Mouse (Mus musculus): ENCODE results near the gene Ajap1. TPM values are rescaled to one million over a fixed set of nuclear protein-coding genes. Genes with fewer than 3 reads are reported as not detected.

Gene Ajap1
- polyA plus RNA-seq, 1 experiment from 2014 or later = 0.17 TPM

DNA sequence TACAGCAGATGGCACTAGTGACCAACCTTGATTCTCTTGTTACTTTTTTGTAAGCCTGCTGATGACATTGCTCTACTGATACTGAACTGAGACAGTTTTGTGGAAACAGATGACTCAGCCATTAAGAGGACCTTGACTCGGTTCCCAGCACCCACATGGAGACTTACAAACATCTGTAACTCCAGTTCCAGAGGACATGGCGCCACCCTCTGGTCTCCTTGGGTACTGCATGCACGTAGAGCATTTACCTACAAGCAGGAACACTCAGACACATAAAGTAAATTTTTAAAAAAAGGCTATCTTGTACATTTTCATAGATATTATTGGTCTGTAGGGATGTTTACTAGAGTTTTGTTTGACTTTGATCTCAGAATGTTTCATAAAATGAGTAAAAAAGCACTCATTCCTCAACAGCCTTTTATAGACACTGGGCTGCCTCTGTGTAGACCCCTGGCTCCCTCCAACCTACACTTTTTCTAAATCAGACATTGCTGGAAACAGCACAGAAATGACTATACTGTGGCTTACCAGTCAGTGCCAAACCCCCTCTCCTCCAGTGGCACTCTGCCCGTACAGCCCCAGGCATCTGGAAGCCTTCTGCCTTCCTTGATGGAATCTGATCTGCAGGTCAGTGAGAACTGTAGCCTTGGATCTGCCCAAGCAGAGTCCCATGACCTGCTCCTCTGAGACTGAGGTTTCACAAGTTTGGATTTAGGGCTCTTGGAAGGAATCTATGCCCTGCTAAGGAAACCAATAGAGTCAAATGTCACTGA lies 8.9 kb downstream of the Ajap1 start:
- Histone ChIP-seq H3K4me1 (ENCODE audit: control insufficient read depth, insufficient read depth, low read length) (no peaks in the 10 kb centered on the region), H3K4me3 (ENCODE audit: low read depth, low read length) (no peak overlapping the region), H3K4me2 (no peak overlapping the region), H3K36me3 (ENCODE audit: control insufficient read depth, insufficient read depth, low read length) (no peaks in the 10 kb centered on the region), H3K27me3 (ENCODE audit: control insufficient read depth, insufficient read depth, low read length) (peaks cover 17% of the 10 kb centered on the region), H3K27ac (ENCODE audit: low read depth, low read length) (no peak overlapping the region), H3K9me3 (replicated peaks; ENCODE audit: control insufficient read depth, low read length) (peaks cover 5% of the 10 kb centered on the region), H3K9ac (ENCODE audit: low read depth, low read length) (no peak overlapping the region)
- 70% methylated on average over 4 of the region's 4 CpGs for WGBS (ENCODE audit: insufficient replicate concordance)
- ATAC-seq (replicated peaks; ENCODE audit: insufficient number of reproducible peaks, low FRiP score, low TSS enrichment) = no peak

DNA sequence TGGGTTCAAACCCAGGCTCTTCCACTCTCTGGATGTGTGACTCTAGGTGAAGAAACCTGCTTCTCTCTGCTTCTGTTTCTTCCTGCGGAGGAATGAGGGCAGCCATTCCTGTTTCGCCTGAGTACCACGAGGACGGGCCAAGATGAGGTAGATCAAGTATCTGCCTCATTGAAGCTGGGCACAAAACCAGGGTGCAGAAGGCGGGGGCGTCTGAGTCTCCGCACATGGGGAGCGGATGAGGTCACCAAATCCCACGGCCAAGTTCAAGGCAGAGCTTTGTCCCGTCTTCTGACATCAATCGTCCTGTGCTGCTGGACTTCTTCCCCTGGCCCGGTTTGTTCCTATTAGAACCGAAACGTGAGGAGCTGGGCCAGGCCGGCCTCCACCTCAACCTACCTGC lies 12.9 kb downstream of the Ajap1 start:
- Histone ChIP-seq H3K4me1 (ENCODE audit: control insufficient read depth, insufficient read depth, low read length) (no peaks in the 10 kb centered on the region), H3K4me3 (ENCODE audit: low read depth, low read length) (no peak overlapping the region), H3K4me2 (no peak overlapping the region), H3K9ac (ENCODE audit: low read depth, low read length) (no peak overlapping the region), H3K9me3 (replicated peaks; ENCODE audit: control insufficient read depth, low read length) (peaks cover 5% of the 10 kb centered on the region), H3K27me3 (ENCODE audit: control insufficient read depth, insufficient read depth, low read length) (no peaks in the 10 kb centered on the region), H3K36me3 (ENCODE audit: control insufficient read depth, insufficient read depth, low read length) (no peaks in the 10 kb centered on the region), H3K27ac (ENCODE audit: low read depth, low read length) (no peak overlapping the region)
- no peak for ATAC-seq (replicated peaks; ENCODE audit: insufficient number of reproducible peaks, low FRiP score, low TSS enrichment)
- WGBS (ENCODE audit: insufficient replicate concordance) = 80% methylated on average over 15 of the region's 15 CpGs

DNA sequence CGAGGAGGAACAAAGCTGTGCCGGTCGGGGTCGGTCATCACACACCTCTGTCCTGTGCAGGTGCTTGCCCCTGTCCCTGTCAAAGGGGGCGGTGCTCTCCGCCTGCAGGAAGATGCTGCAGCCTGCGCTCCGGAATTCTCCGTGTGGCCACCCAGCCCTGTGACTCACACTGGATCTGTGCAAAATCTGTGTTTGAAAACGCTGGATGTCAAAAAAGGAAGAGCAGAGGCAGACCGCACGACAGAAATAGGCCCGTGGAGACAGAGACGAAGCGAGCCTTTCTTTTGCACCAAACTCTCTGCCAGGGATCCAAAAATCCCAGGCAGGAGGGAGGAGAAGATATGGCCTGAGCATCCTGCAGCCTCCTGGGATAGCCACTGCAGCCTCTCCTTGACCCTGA lies 22.7 kb downstream of the Ajap1 start:
- Histone ChIP-seq H3K36me3 (ENCODE audit: control insufficient read depth, insufficient read depth, low read length) (no peaks in the 10 kb centered on the region), H3K4me3 (ENCODE audit: low read depth, low read length) (no peak overlapping the region), H3K27ac (ENCODE audit: low read depth, low read length) (no peak overlapping the region), H3K4me2 (no peak overlapping the region), H3K4me1 (ENCODE audit: control insufficient read depth, insufficient read depth, low read length) (no peaks in the 10 kb centered on the region), H3K9me3 (replicated peaks; ENCODE audit: control insufficient read depth, low read length) (no peaks in the 10 kb centered on the region), H3K27me3 (ENCODE audit: control insufficient read depth, insufficient read depth, low read length) (no peaks in the 10 kb centered on the region), H3K9ac (ENCODE audit: low read depth, low read length) (no peak overlapping the region)
- 83% methylated on average over 15 of the region's 15 CpGs for WGBS (ENCODE audit: insufficient replicate concordance)
- no peak for ATAC-seq (replicated peaks; ENCODE audit: insufficient number of reproducible peaks, low FRiP score, low TSS enrichment)

DNA sequence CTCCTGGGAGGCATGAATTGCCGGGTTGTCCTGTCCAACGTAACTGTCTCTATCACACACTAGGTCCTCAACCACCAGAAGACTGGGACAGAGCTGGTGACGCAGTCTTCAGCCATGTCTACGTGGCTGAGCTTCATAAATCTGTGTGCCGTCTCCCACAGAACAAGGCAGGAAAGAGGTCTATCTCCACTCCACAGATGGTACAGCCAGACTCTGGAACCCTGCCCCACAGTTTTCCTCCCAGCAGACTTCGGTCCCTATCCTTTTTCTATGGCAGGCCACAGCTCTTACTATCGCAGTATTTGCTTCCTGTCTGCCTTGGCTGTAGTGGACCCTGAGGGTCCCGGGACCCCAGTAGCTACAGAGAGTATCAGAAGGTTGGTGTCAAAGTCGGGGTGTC lies 23.1 kb downstream of the Ajap1 start:
- Histone ChIP-seq H3K4me1 (ENCODE audit: control insufficient read depth, insufficient read depth, low read length) (no peaks in the 10 kb centered on the region), H3K9me3 (replicated peaks; ENCODE audit: control insufficient read depth, low read length) (no peaks in the 10 kb centered on the region), H3K36me3 (ENCODE audit: control insufficient read depth, insufficient read depth, low read length) (no peaks in the 10 kb centered on the region), H3K27me3 (ENCODE audit: control insufficient read depth, insufficient read depth, low read length) (no peaks in the 10 kb centered on the region), H3K4me2 (no peak overlapping the region), H3K27ac (ENCODE audit: low read depth, low read length) (no peak overlapping the region), H3K9ac (ENCODE audit: low read depth, low read length) (no peak overlapping the region), H3K4me3 (ENCODE audit: low read depth, low read length) (no peak overlapping the region)
- ATAC-seq (replicated peaks; ENCODE audit: insufficient number of reproducible peaks, low FRiP score, low TSS enrichment) = no peak
- WGBS (ENCODE audit: insufficient replicate concordance) = 84% methylated on average over 9 of the region's 9 CpGs

DNA sequence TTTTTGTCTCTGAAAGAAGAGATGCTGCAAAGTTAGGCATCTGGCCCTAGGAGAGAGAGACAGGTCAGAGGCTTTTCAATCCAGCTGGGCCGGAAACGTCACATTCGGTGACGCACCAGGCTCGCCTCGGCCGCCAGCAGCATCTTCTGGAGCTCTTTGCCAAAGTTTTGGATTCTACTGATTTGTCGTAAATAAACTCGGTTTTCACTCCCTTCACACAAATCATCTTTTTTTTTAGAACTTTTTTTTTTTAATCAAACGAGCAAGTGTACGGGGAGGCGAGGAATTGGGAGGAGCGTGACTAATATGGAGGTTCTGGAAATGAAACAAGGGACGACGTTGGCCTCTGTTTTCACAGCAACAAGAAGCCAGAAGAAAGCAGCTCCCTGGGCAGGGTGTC lies 23.8 kb downstream of the Ajap1 start:
- no peak overlapping the region for H3K9ac ChIP-seq (ENCODE audit: low read depth, low read length)
- WGBS (ENCODE audit: insufficient replicate concordance) = 87% methylated on average over 15 of the region's 15 CpGs
- no peaks in the 10 kb centered on the region for H3K36me3 ChIP-seq (ENCODE audit: control insufficient read depth, insufficient read depth, low read length)
- ATAC-seq (replicated peaks; ENCODE audit: insufficient number of reproducible peaks, low FRiP score, low TSS enrichment) = no peak
- H3K27me3 ChIP-seq (ENCODE audit: control insufficient read depth, insufficient read depth, low read length) = no peaks in the 10 kb centered on the region
- H3K4me2 ChIP-seq = no peak overlapping the region
- H3K9me3 ChIP-seq (replicated peaks; ENCODE audit: control insufficient read depth, low read length) = no peaks in the 10 kb centered on the region
- no peaks in the 10 kb centered on the region for H3K4me1 ChIP-seq (ENCODE audit: control insufficient read depth, insufficient read depth, low read length)
- H3K27ac ChIP-seq (ENCODE audit: low read depth, low read length) = no peak overlapping the region
- no peak overlapping the region for H3K4me3 ChIP-seq (ENCODE audit: low read depth, low read length)

DNA sequence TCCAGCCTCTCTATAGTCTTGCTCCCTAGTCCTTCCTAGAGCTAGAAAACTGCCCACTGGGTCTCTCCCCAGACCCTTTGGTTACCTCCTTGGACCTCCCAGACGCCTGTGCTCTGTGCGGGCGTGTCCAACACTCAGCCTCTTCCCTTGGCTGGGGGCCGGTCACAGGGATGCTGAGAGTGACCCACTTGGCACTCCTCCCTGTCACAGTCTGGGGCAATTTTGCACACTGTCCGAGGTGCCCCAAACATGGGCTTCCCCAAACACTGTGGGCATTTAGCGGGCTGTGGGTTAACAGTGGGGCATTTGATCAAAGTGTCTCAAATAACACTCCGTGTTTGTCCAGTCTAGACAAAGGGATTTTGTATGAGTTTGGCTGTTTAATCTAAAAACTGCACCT lies 29.1 kb downstream of the Ajap1 start:
- Histone ChIP-seq H3K36me3 (ENCODE audit: control insufficient read depth, insufficient read depth, low read length) (no peaks in the 10 kb centered on the region), H3K9ac (ENCODE audit: low read depth, low read length) (no peak overlapping the region), H3K4me1 (ENCODE audit: control insufficient read depth, insufficient read depth, low read length) (no peaks in the 10 kb centered on the region), H3K27ac (ENCODE audit: low read depth, low read length) (no peak overlapping the region), H3K9me3 (replicated peaks; ENCODE audit: control insufficient read depth, low read length) (no peaks in the 10 kb centered on the region), H3K4me3 (ENCODE audit: low read depth, low read length) (no peak overlapping the region), H3K27me3 (ENCODE audit: control insufficient read depth, insufficient read depth, low read length) (no peaks in the 10 kb centered on the region), H3K4me2 (no peak overlapping the region)
- no peak for ATAC-seq (replicated peaks; ENCODE audit: insufficient number of reproducible peaks, low FRiP score, low TSS enrichment)
- WGBS (ENCODE audit: insufficient replicate concordance) = 80% methylated on average over 7 of the region's 7 CpGs

DNA sequence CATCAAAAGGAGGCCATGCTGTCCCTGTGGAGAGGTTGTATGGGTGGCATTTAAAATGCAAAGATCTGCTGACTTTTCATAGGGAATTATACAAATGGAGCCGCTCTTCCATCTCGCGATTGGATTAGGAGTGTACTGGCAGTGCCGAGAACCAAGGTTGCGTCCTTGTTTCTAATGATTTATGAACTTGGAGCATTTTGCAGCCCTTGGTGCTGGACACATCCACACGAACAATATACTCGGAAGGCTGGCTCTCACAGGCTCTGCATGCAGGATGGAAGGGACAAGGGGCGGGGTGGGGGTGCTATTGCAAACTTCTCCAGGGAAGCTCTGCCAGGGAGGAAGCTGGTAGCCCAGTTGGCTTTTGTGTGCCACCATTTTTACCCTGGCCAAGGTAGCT lies 31.1 kb downstream of the Ajap1 start:
- 0 out of 2 replicates have a peak, but pooled peaks cover 3% of the 10 kb centered on the region for H3K27me3 ChIP-seq (ENCODE audit: control insufficient read depth, insufficient read depth, low read length)
- H3K27ac ChIP-seq (ENCODE audit: low read depth, low read length) = no peak overlapping the region
- H3K4me2 ChIP-seq = no peak overlapping the region
- 83% methylated on average over 8 of the region's 8 CpGs for WGBS (ENCODE audit: insufficient replicate concordance)
- no peaks in the 10 kb centered on the region for H3K9me3 ChIP-seq (replicated peaks; ENCODE audit: control insufficient read depth, low read length)
- no peaks in the 10 kb centered on the region for H3K36me3 ChIP-seq (ENCODE audit: control insufficient read depth, insufficient read depth, low read length)
- no peak for ATAC-seq (replicated peaks; ENCODE audit: insufficient number of reproducible peaks, low FRiP score, low TSS enrichment)
- no peak overlapping the region for H3K4me3 ChIP-seq (ENCODE audit: low read depth, low read length)
- no peak overlapping the region for H3K9ac ChIP-seq (ENCODE audit: low read depth, low read length)
- H3K4me1 ChIP-seq (ENCODE audit: control insufficient read depth, insufficient read depth, low read length) = no peaks in the 10 kb centered on the region

DNA sequence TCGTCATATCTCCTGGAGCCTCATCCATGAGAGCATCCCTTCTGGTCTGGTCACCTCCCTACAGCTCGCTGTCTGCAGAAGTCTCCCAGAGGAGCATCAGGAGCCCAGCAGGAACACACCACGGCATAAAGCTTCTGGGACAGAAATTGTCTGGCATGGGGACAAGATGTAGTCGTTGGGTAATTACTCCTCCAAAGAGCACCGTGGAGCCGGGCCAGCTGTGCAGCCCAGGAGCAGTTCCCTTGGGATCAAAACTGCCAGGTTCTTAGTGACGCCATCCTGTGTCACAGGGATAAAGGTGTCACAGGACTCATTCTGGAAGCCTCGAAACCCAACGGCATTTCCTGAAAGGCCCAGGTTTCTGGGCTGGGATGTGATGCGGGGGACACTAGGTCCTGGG lies 40.1 kb downstream of the Ajap1 start:
- 80% methylated on average over 10 of the region's 10 CpGs for WGBS (ENCODE audit: insufficient replicate concordance)
- Histone ChIP-seq H3K9me3 (replicated peaks; ENCODE audit: control insufficient read depth, low read length) (no peaks in the 10 kb centered on the region), H3K27ac (ENCODE audit: low read depth, low read length) (no peak overlapping the region), H3K36me3 (ENCODE audit: control insufficient read depth, insufficient read depth, low read length) (no peaks in the 10 kb centered on the region), H3K4me1 (ENCODE audit: control insufficient read depth, insufficient read depth, low read length) (no peaks in the 10 kb centered on the region), H3K4me3 (ENCODE audit: low read depth, low read length) (no peak overlapping the region), H3K27me3 (ENCODE audit: control insufficient read depth, insufficient read depth, low read length) (0 out of 2 replicates have a peak, but pooled peaks cover 1% of the 10 kb centered on the region), H3K4me2 (no peak overlapping the region), H3K9ac (ENCODE audit: low read depth, low read length) (no peak overlapping the region)
- no peak for ATAC-seq (replicated peaks; ENCODE audit: insufficient number of reproducible peaks, low FRiP score, low TSS enrichment)

DNA sequence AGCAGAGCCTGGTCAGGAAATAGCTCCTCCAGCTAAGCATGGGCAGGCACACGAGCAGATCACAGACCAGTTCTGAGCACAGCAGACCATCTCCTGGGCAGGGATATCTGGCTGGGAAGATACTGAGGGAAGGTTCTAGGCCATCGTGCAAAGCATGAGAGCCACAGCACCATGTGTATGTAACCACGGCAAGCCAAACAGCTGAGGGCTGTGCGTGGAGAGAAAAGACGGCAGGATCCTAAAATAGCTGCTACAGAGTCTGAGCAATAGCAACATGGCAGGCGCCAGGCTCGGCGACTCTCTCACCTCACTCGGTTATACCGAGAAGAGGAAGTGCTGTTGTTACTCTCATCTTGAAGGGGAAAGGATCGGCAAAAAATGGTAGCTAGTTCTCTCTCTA lies 42.7 kb downstream of the Ajap1 start:
- no peak for ATAC-seq (replicated peaks; ENCODE audit: insufficient number of reproducible peaks, low FRiP score, low TSS enrichment)
- Histone ChIP-seq H3K36me3 (ENCODE audit: control insufficient read depth, insufficient read depth, low read length) (no peaks in the 10 kb centered on the region), H3K27me3 (ENCODE audit: control insufficient read depth, insufficient read depth, low read length) (no peaks in the 10 kb centered on the region), H3K9ac (ENCODE audit: low read depth, low read length) (no peak overlapping the region), H3K4me3 (ENCODE audit: low read depth, low read length) (no peak overlapping the region), H3K4me1 (ENCODE audit: control insufficient read depth, insufficient read depth, low read length) (no peaks in the 10 kb centered on the region), H3K9me3 (replicated peaks; ENCODE audit: control insufficient read depth, low read length) (no peaks in the 10 kb centered on the region), H3K27ac (ENCODE audit: low read depth, low read length) (no peak overlapping the region), H3K4me2 (no peak overlapping the region)
- WGBS (ENCODE audit: insufficient replicate concordance) = 57% methylated on average over 11 of the region's 11 CpGs

Data from heart, embryonic 11.5 days (tissue).